Mouse (Mus musculus) adrenal gland, postnatal 10 days (tissue): ENCODE measurements at regions not wholly inside any gene's neighbourhood (a gene's known extent, or its start where the extent isn't known, plus 50 kb on each side); places are given as distances from the start of the nearest gene placed in this dataset.
A peak's percentile ranks its signal among the peaks of the same experiment; 100 is the strongest.

Experiments
- DNase-seq: peaks from one replicate; pipeline ENCODE4 v3.0.0; 2021; ENCODE audit warnings: mixed read lengths

DNA sequence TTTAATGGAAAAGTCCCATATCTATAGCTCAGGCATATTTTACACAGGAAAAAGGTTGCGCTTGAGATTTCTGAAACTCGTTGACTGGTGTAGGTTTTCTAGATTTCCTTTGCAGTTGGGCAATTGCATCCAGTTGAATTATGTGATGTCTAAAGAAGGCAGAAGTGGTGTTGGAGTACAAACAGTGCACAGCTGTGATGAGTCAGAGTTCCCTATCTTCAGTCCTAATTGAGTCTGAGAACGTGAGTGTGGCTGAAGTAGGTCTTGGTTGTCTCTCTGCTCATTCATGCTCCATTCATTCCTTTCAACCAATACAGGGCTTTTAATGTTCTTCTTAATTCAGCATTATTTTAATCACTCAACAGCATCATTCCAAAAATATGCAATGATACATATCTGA is 142.9 kb upstream of the Dpyd start:
- DNase-seq: no peak

DNA sequence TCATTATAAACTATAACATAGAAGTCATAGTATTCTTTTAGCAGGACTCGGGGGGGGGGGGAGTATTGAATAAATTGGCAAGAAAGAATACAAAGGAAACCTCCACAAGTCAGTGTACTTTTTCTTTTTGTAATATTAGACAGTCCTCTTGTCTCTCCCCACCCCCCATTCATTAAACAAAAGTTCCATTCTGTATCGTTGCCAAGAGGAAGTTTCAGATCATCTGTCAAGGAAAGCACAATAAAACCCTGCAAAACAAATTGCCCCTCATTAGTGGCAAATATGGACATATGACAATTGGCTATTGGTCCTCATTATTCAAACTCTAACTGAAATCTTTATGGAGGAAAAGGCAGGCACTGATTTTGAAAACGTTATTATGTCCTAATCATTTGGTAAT is 140.2 kb upstream of the Dpyd start:
- no peak for DNase-seq

DNA sequence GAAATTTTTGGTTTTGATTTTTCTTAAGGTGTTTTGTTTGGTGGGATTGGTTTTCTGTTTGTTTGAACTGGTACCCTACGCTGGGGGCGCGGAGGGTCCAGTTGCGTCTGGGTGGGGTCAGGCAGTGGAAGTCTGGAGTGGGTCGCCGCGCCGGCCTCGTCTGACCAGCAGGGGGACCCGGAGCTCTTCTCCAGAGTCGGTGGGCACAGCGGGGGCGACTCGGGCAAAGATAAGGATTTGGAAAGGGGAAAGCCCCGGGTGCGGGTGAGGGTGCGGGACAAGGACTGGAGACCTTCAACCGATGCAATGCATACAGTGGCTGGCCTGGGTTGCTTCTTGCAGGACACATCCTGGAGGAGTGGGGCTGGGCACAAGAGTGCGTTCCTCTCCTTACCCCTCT is 136.2 kb upstream of the Dpyd start:
- DNase-seq: peak; percentile 20

DNA sequence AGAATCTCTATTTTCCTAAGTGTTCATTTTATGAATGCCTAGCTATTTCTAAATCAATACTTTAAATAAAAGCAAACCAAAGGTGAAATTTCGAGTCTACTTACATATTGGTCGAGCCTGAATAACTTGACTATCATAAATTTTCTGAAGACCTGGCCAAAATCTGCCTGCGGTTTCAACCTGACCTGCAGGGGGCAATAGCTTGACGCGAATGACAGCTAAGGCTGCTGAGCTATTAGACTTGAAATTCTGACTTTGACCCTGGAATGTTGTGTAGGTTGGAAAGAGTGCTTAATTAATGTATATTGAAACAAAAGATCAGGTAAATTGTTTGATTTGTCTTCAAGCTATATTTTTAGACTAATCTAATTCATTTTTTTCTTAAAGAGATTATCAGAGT is 133.4 kb upstream of the Dpyd start:
- peak; percentile 81 for DNase-seq

DNA sequence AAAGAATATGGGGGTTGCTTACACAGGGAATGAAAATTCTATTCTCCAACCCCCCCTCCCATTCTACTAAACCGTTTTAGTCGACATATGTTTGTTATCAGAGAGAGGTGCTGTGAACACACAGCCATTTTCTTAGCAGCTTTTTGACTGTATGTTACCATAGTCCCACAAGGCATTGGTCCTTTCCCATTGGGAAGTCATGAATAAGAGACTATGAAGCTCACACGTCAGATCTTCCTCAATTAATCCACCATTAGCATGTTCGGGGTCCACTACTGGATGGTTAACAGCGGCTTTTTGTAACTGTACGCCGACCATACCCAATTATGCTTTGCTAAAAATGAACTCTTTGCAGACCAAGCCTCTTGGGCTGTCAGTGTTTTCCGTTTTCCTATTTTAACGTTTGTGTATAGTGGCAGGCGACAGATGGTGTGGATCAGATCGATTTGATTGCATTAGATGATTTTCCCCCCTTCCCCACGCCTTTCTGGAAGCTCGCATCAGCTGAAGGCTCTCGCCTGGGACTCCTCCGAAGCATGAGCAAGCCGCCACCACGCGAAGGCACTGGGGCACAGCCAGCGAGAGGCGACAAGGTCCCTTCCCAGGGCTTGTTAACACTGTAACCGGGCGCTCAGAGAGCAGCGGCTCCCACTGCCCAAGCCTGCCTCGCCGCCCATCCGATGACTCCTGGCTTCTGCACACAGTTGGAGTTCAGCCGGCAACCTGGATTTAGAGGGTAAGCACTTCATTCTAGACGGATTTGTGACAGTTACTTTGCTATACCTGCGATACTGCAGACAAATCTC is 131.9 kb upstream of the Dpyd start:
- peak; percentile 37 for DNase-seq

DNA sequence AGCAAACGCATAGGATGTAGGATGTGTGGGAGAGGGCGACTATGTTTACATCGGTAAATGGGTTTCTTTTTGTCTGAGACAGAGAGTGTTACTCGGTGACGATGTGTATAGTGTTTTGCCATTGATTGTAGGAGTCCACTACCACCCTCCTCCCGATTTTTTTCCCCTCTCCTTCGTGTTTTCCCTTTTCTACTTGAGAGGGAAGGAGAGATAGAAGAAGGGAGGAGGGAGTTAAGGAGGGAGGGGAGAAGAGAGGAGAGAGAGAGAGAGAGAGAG is 131.4 kb upstream of the Dpyd start:
- no peak for DNase-seq

DNA sequence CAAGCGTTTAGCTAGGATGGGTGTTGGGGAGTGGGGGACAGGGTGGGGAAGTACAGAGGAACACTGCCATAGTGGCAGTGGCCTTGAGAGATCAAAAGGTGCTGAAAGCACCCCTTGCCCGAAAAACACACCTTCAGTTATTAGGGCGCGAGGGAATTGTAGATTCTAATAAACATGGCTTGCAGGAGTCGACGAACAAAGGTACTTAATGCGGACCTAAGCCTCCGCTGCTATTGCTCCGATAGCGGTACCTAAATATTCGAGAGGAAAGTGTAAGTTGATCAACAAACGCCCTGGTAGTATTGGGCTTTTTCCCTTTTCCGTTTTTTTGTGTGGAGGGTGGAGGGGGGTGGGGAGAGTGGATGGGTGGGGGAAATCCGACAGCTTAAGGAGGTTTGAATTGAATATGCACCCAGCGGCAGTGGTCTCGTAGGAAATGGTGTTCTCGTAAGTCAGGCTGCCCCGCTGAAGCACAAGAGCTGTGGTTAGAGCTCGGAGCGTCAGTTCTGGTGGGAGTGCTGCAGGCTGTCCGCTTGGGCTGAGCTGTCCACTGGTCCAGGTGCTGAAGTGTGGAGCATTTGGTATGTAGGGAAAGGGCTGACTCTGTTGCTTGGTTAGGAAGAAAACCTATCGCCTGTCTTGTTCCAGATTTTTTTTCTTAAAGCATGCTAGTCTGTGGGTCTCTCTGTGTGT is 130.8 kb upstream of the Dpyd start:
- DNase-seq: peak; percentile 89

DNA sequence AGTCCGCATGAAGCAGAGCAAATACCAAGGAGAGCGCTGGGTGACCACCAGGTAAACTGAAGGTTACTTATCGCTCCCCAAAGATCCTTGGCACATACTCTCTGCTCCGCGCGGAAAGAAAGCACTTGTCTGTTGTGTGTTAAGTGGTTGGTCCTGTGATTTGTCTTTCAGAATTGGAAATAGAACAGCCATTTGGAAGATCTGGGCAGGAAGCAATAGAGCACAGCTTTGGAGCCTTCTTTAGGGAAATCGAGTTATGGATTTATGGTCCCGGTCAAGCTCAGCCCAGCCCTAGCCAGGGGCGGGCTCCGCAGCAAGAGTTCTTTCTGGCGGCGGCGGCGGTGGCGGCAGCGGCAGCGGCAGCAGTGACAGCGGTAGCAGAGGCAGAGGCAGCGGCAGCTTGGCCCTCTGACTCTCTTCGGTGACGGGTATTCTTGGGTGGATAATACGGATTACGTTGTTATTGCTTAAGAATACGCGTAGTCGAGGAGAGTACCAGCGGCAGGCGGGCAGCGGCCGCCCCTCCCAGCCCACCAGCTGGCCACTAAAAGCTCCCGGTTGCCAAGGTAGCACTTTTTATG is 128.4 kb upstream of the Dpyd start:
- DNase-seq: peak; percentile 37

DNA sequence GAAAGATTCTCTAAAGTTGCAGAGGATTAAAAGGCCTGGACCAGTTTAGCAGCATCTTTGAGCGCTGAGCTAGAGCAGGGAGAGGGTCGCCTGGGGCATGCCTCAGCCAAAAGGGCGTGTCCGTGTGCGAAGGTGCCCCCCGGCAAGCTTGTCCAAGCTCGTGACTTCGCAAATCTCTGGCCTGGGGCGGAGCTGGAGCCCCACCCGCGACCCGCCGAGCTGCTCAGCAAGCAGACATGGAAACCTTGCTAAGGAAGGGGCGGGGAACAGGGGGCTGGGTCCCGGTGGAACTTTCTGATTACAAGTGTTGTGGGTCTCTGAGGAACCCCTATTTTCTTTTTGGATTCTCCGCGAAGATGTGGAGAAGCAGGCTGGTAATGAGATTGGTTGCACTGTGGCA is 127.6 kb upstream of the Dpyd start:
- peak; percentile 7 for DNase-seq

DNA sequence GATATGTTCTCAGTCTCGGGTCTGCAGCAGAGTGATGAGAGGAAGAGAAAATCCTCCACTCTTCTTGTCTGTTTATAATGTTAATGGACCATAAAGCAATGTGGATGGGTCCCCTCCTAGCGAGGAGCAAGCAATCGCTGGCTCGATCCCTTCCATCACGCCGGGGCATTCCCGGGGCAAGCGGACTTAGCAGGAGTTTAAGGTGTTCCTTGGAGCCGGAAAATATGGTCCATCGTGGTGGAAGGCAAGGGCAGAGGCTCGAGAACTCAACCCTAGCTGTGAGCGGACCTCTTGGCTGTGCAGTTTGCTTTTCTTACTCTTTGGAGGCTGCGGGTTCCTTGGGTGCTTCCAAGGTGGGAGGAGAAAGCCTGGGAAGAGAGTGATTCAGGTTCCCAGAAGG is 127.1 kb upstream of the Dpyd start:
- DNase-seq: no peak

DNA sequence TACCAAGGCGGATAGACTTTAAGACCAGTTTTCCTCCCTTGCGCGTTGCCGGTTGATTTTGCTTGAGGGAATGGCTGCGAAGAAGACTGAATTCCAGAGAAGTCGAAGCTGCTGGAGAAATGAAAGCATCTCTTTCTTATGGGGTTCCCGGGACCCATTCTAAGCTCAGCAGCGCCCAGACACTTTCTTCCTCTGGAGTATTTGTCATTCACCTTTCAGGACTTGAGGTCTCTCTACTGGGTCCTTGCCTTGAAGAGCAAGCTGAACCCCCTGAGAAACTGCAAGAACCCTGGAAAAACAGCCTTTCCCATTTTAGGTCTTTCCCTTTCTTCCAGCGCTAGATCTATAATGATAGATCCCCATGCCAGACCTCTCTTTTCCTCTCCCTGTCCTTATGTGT is 126.7 kb upstream of the Dpyd start:
- DNase-seq: no peak

DNA sequence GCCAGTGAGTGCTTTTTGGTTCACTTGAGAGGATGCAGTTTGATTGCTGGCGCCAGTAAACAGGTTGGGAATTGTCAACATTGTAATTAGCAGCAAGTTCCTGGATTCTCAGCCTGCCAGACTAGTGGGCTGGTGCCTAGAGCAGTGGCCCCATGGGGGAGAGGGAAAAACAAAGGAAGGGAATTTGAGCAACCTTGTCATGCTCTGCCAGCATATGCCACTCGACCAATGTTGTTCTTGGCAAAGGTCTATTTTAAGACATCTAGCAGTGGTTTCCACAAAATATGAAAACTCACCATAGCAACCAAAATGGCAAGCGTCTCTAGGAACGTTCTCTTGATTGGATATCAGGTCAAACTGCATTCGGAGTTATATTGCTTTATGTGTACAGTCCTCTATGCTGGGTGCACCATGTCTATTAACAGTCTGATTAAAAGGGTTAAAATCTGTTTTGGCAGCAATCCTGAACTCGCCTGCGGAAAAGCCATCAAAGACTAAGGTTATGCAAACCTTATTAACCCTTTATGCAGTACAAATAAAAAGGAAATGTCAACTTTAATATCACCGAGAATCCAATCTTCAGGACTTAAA is 118.1 kb upstream of the Dpyd start:
- peak; percentile 13 for DNase-seq

DNA sequence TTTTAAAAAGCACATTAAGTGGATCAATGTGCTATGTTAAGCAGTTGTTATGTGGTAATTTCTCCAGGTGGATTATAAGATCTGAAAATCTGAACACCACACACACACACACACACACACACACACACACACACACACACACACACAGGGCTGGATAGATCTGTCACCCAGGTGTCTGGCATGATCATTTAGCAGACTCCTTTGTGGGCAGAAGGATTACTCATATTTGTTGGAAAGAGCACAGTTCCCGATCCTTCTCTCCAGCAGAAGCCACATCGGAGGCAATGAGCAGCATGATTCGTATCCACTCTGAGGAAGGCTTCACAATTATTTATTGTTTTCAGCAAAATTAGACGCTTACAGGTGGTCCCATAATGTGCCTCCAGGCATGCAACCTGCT is 116.6 kb upstream of the Dpyd start:
- DNase-seq: no peak

DNA sequence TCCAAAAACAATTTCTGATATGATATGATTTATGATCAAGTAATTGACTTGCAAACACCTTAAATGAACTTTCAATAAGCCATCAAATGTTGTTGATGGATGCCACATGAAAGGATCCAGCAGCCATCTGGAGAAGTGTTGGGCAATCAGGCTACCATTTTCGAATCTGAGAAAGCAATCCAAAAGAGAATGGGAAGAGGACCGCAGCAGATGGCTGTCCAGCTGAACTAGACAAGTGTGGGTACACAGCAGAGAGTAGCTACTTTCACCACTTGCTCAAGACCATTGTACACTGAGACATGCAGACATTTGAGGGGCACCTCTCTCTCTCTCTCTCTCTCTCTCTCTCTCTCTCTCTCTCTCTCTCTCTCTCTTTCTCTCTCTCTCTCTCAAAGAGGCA is 102.3 kb upstream of the Dpyd start:
- DNase-seq: no peak

DNA sequence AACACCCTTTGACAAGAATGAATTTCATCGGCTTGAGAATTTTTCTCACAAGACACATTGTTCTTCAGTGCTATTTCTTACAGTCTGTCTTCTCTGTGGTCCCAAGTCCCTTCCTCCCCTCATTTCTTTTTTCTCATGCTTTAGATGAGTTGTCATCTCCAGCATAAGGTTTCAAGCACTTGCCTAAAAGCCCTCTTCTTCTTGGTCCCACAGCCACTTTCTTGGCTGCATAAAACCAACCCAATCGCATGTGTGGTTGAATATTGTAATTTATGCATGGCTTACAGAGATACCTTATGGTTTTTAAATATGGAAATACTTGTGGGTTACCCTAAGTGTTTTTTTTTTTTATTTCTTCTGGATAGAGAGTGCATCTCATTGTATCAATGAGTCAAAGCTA is 96.3 kb upstream of the Dpyd start:
- no peak for DNase-seq

DNA sequence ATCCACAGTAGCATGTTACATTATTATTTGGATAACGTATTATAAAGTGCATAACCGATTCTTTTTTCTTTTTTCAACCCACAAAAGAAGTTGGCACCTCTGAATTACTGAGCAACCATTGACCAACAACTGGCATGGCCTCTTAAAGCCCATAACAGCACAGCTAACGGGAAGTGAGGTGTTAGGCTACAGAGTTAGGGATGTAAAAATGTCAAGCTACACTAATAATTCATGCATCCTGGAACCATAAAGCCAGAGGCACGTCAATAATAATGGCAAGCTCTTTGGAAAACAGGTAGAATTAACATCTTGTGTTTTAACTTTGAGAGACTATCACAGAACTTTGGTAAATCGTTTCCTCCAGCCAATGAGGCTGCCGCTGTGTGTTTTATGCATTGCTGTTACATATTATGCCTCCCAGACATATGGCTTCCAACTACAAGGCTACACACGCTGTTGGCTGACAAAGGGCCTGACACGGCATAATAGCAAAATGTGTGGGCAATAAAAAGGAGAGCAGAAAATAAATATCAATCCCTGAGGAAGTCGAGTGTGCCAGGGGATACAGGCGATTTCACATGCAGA is 89.6 kb upstream of the Dpyd start:
- no peak for DNase-seq

DNA sequence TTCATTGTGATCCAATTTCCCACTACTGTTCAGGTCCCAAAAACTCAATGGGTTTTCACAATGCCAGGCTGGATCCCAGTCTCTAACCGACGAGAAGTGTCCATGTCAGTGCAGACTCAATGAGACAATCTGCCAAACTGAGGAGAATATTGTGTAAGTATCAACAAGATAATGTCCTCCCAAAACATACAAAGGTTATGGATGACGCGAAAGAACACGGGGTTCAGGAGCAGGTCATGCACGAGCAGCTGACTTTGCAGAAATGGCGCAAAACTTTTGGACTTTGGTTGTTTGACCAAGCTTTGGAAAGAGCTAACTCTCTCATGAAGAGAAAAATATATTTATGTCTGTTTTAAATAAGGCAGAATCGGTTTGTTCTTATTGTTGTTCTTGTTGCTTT is 83.9 kb upstream of the Dpyd start:
- DNase-seq: no peak

DNA sequence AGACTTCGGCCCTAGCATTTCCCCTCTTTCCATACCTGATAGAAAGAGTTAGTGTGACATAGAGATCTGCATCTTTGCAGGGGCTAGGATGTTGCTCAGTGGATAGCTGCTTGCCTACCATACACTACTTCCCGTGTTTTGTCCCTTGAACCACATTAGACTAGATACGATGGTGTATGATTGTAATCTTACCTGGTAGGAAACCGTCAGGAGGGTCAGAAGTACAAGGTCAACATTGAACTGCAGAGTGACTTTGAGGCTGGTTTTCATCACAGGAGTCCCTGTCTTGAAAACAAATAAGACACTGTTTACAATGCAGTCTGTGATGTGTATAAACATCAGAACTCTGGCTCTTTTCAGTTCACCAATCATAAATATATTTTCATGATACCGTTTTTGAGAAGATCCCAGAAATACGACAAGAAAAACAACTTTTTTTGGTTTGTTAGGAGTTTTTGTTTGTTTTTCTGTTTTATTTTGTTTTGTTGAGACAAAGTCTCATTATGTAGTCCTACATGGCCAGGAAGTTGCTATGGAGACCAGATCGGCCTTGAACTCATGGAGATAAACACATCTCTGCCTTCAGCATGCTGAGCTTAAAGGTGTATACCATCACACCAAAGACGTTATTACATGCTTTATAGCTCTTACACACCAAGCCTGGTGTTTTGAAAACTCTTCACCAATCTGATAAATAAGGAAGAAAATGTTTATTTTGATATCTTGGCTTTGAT is 81.2 kb upstream of the Dpyd start:
- DNase-seq: peak; percentile 7

DNA sequence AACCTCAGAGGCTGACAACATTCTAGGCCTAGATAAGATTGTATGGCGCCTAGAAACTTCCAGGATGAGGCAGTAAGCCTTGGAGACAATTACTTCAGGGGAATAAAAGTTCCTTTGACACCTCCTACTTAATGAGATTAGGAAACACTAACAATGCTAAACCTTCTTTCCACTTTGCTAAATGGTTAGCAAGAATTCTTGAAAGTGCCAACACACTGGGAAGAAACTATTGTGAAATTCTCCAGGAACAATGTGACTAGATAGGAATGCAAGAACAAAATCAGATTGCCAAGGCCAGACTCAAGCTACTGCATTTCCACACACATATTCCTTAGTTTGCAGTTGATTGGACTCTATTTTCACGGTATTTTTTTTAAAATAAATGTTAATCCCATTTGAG is 76.0 kb upstream of the Dpyd start:
- DNase-seq: no peak

DNA sequence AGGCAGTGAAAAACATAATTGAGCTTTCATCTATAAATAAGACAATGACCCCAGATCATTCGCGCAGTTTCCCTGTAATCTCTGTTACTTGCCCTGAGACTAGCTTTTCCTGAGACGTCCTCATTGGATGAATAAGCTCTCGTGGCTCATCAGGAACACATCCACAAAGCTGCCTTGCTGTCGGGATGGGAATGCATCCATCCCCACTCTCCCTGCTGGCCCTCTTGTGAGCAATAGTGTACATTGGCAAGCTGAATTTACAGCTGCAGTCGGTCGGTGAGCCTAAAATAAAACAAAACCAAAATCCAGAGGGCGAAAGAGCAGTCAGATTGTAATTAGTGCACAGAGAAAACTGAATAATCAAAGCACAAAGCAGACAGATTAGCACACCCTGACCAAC is 74.5 kb upstream of the Dpyd start:
- no peak for DNase-seq

DNA sequence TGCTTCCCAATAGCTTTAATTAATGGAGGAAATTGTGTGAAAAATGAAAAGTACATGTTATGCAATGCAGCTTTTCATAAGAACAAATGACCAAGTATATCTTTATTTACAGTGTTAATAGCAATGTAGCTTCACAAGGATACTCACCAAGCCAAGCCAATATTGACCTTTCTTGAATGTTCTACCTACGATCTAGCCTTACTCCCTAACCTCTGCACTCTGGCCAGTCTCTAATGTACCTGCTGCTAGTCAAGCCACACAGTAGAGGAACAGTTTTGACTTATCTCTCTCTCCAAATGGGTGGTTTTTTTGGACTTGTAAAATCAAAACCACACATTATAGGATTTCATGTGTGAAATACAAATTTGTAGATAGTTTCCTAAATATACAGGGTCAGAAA is 70.8 kb upstream of the Dpyd start:
- no peak for DNase-seq

DNA sequence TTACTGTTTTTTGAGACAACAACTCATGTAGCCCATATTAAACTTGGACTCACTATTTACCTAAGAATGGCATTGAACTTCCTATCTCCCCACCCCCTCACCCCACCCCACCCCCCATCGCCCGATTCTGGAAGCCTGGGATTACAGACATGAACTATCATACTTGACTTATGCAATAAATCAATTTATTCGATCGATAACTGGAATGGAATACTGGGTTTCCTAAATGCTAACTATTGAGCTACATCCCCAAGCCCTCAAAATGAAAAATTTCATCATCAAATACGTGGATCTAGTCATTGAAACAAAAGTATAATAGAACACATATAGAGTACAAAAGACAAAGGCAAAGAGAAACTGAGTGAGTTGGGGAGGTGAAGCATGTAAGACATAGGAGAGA is 70.1 kb upstream of the Dpyd start:
- no peak for DNase-seq

DNA sequence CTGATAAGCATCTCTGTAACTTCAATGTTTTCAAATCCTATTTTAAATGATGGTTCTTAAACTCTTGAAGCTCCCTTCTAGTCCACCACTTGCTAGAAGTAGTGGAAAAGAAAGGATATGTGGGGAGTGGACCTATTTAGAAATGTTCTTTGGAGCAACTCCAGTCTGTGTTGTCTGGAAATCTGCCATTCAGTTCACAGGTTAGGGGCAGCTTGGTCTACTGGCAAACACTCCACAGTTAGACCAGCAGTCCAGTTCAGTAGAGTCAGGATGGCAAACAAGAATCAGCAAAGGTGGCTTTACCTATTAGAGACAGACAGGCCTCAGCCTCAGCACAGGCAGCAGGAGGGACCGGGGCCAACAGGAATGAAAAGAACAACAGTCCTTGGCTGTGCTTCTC is 67.3 kb upstream of the Dpyd start:
- DNase-seq: no peak
